Mouse (Mus musculus): ENCODE results near the gene Vwa8. TPM values are rescaled to one million over a fixed set of nuclear protein-coding genes. Genes with fewer than 3 reads are reported as not detected.
A peak's percentile ranks its signal among the peaks of the same experiment; 100 is the strongest.

Gene Vwa8
- polyA plus RNA-seq, 1 experiment, result 8.8 TPM

DNA sequence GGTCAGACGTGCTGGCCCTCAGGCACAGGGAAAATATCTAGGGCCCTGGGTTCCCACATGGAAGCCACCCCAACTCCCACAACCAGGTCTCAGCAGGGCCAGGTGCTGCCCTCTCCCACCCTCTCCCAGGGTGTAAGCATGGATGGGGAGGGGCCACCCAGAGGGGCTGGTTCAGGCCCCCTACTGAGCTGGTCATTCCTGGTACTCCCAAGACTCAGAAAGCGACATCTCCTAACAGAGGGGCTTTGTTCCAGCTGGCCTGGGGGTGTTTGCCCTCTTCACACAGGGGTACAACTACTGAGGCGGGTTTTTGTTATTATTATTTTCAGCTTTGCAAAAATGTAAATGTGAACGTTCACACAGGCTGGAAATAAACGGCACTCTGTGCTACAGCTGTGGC is 386.3 kb downstream of the Vwa8 start:
- DNase-seq (ENCODE audit: low read depth), result no peak
- TF ChIP-seq CTCF (IDR thresholded peaks at IDR 0.05; ENCODE audit: borderline replicate concordance, extremely low read depth, insufficient read depth, insufficient read length), result no peak
- no peak for TF ChIP-seq POLR2A (IDR thresholded peaks at IDR 0.05; ENCODE audit: borderline replicate concordance, extremely low read depth, insufficient read depth, insufficient read length, poor library complexity, severe bottlenecking)

DNA sequence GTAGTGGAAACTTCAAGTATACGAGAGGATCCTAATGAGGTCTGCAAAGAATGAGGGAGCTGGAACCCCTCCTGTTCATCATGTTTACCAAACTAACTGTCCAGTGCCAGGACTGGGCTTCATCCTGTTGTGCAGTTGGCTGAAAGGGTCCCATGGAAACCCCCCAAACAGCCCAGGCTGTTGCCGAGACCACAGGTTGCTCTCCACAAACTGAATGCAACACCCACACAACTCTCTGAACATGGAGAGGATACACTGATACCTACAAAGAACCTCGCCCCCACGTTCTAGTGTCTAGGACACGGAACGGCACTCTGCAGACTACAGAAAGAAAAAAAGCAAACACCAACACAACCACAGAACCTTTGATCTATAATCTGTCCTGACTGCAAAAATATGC is 387.4 kb downstream of the Vwa8 start:
- TF ChIP-seq POLR2A (IDR thresholded peaks at IDR 0.05; ENCODE audit: borderline replicate concordance, extremely low read depth, insufficient read depth, insufficient read length, poor library complexity, severe bottlenecking) (no peak), CTCF (IDR thresholded peaks at IDR 0.05; ENCODE audit: borderline replicate concordance, extremely low read depth, insufficient read depth, insufficient read length) (no peak)
- no peak for DNase-seq (ENCODE audit: low read depth)

- no peak for DNase-seq (ENCODE audit: low read depth)
- TF ChIP-seq POLR2A (IDR thresholded peaks at IDR 0.05; ENCODE audit: borderline replicate concordance, extremely low read depth, insufficient read depth, insufficient read length, poor library complexity, severe bottlenecking) (no peak), CTCF (IDR thresholded peaks at IDR 0.05; ENCODE audit: borderline replicate concordance, extremely low read depth, insufficient read depth, insufficient read length) (no peak)
Observed at GRCm38 (mm10) chr14:79239402-79239801, 390.6 kb downstream of the Vwa8 start.

GRCm38 (mm10) chr14:79241057-79241570 is 392.3 kb downstream of the Vwa8 start:
- no peak for DNase-seq (ENCODE audit: low read depth)
- TF ChIP-seq POLR2A (IDR thresholded peaks at IDR 0.05; ENCODE audit: borderline replicate concordance, extremely low read depth, insufficient read depth, insufficient read length, poor library complexity, severe bottlenecking), result no peak
- no peak for TF ChIP-seq CTCF (IDR thresholded peaks at IDR 0.05; ENCODE audit: borderline replicate concordance, extremely low read depth, insufficient read depth, insufficient read length)

DNA sequence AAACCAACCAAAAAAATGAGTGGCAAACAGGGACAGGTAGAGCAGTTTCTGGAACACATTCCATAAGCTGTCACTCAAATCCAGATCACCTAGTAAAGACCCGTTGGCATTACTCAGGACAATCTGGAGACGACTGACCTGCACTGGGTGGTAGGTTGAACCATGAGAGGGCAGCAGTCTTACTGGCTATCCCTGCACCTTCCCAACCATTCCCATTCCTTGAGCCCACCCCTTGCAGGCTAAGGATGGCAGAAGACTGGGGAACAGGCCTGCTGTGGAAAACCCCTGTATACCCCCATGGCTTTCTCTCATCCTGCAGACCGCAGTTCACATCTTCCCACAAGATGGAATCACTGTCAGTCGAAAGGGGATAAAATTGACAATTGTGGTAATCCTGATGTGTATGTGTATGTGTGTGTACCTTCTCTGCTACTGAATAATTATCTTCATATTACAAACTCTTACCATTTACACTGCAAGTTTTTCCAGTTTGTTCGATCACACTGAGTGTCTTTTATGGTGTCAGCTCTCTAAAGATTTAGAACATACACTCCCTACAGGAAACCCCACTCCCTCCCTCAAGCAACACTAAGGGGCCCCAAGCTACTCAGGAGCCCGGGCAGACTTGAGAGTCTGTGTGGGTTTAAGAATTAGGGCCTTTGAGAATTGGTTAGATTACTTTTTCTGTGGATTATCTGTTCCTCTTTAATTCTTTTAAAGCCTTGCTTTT is 393.0 kb downstream of the Vwa8 start:
- TF ChIP-seq CTCF (IDR thresholded peaks at IDR 0.05; ENCODE audit: borderline replicate concordance, extremely low read depth, insufficient read depth, insufficient read length) (no peak), POLR2A (IDR thresholded peaks at IDR 0.05; ENCODE audit: borderline replicate concordance, extremely low read depth, insufficient read depth, insufficient read length, poor library complexity, severe bottlenecking) (no peak)
- DNase-seq (ENCODE audit: low read depth), result no peak

DNA sequence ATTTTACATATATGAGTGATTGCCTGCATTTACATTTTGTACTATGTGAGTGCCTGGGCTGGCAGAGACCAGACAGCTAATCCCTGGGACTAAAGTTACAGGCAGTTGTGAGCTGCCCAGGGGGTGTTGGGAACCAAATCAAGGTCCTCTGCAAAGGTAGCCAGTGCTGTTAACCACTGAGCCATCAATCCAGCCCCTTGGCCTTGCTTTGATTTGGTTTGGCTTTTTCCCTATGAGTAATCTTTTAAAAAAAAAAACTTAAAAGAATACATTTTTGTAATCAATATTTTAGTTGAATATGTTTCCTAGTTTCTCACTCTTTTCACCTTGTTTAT is 393.5 kb downstream of the Vwa8 start:
- no peak for DNase-seq (ENCODE audit: low read depth)
- TF ChIP-seq POLR2A (IDR thresholded peaks at IDR 0.05; ENCODE audit: borderline replicate concordance, extremely low read depth, insufficient read depth, insufficient read length, poor library complexity, severe bottlenecking), result no peak
- no peak for TF ChIP-seq CTCF (IDR thresholded peaks at IDR 0.05; ENCODE audit: borderline replicate concordance, extremely low read depth, insufficient read depth, insufficient read length)

- TF ChIP-seq POLR2A (IDR thresholded peaks at IDR 0.05; ENCODE audit: borderline replicate concordance, extremely low read depth, insufficient read depth, insufficient read length, poor library complexity, severe bottlenecking), result no peak
- no peak for TF ChIP-seq CTCF (IDR thresholded peaks at IDR 0.05; ENCODE audit: borderline replicate concordance, extremely low read depth, insufficient read depth, insufficient read length)
- peak; percentile 49 for DNase-seq (ENCODE audit: low read depth)
Observed at GRCm38 (mm10) chr14:79243038-79243883, 394.4 kb downstream of the Vwa8 start.

DNA sequence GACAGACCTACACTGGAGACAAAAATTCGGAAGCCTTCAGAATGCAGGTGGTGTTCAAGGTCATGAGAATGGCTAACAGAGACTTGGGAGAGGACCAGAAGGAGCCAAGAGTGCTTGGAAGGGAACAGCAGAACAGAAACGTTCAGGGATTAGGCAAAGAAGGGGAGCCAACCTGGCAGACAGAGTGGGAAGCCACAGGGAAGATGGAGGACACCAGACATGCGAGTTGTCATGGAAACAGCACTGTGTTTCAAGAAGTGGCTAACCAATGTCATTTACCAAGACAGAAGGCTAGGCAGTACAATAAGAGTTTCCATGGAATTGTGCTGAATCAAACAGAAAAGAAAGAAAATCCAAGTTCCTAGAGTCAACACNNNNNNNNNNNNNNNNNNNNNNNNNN is 395.7 kb downstream of the Vwa8 start:
- DNase-seq (ENCODE audit: low read depth), result peak; percentile 78
- TF ChIP-seq CTCF (IDR thresholded peaks at IDR 0.05; ENCODE audit: borderline replicate concordance, extremely low read depth, insufficient read depth, insufficient read length) (no peak), POLR2A (IDR thresholded peaks at IDR 0.05; ENCODE audit: borderline replicate concordance, extremely low read depth, insufficient read depth, insufficient read length, poor library complexity, severe bottlenecking) (no peak)

GRCm38 (mm10) chr14:79251727-79252285 is 403.0 kb downstream of the Vwa8 start:
- TF ChIP-seq POLR2A (IDR thresholded peaks at IDR 0.05; ENCODE audit: borderline replicate concordance, extremely low read depth, insufficient read depth, insufficient read length, poor library complexity, severe bottlenecking) (no peak), CTCF (IDR thresholded peaks at IDR 0.05; ENCODE audit: borderline replicate concordance, extremely low read depth, insufficient read depth, insufficient read length) (no peak)
- DNase-seq (ENCODE audit: low read depth), result no peak

Other genes with a start within 250 kb of the Vwa8 start
- gene Dgkh, start 116.3 kb upstream of the Vwa8 start, polyA plus RNA-seq (2012; rRNA removed), result 3.8 and 4.9 TPM in 2 replicates

Measured in brain, embryonic 14.5 days (tissue).